Mouse (Mus musculus): ENCODE measurements at regions not wholly inside any gene's neighbourhood (a gene's known extent, or its start where the extent isn't known, plus 50 kb on each side); places are given as distances from the start of the nearest gene placed in this dataset.

GRCm38 (mm10) chr6:10156097-10156496, 1207.9 kb downstream of the Nxph1 start:
- H3K36me3 ChIP-seq: no peaks in the 10 kb centered on the region
- H3K27ac ChIP-seq: no peak overlapping the region
- H3K9me3 ChIP-seq: no peaks in the 10 kb centered on the region
- WGBS: 62% methylated on average over 2 of the region's 2 CpGs
- H3K9ac ChIP-seq: no peak overlapping the region
- ATAC-seq (ENCODE audit: low FRiP score, low read depth): no peak
- no peak overlapping the region for H3K4me3 ChIP-seq
- no peak overlapping the region for H3K4me2 ChIP-seq (replicated peaks)
- no peaks in the 10 kb centered on the region for H3K27me3 ChIP-seq
- no peaks in the 10 kb centered on the region for H3K4me1 ChIP-seq

- ATAC-seq (ENCODE audit: low FRiP score, low read depth): peak; percentile 61
- Histone ChIP-seq H3K4me2 (replicated peaks) (no peak overlapping the region), H3K9ac (no peak overlapping the region), H3K4me1 (no peaks in the 10 kb centered on the region), H3K27me3 (no peaks in the 10 kb centered on the region), H3K9me3 (0 out of 2 replicates have a peak, but pooled peaks cover 3% of the 10 kb centered on the region), H3K36me3 (no peaks in the 10 kb centered on the region), H3K4me3 (no peak overlapping the region), H3K27ac (no peak overlapping the region)
- 56% methylated on average over 7 of the region's 7 CpGs for WGBS
These were observed 1233.5 kb downstream of the Nxph1 start for GRCm38 (mm10) chr6:10181590-10182183.

GRCm38 (mm10) chr6:10185971-10186370, 1237.7 kb downstream of the Nxph1 start:
- no peak overlapping the region for H3K4me3 ChIP-seq
- ATAC-seq (ENCODE audit: low FRiP score, low read depth): no peak
- H3K4me2 ChIP-seq (replicated peaks): no peak overlapping the region
- H3K27ac ChIP-seq: no peak overlapping the region
- H3K4me1 ChIP-seq: no peaks in the 10 kb centered on the region
- H3K9ac ChIP-seq: no peak overlapping the region
- no peaks in the 10 kb centered on the region for H3K36me3 ChIP-seq
- H3K9me3 ChIP-seq: 0 out of 2 replicates have a peak, but pooled peaks cover 3% of the 10 kb centered on the region
- H3K27me3 ChIP-seq: no peaks in the 10 kb centered on the region

Measured in limb, embryonic 13.5 days (tissue).